Mouse (Mus musculus) heart, adult 18-20 months (tissue): ENCODE measurements around the gene Ube2i. TPM values are rescaled to one million over a fixed set of nuclear protein-coding genes. Genes with fewer than 3 reads are reported as not detected.
"Not testable (repeated sequence)": the region's sequence is repeated elsewhere in the genome, so short reads cannot be mapped to it uniquely, and the experiment has no call there.

Experiments
- DNase-seq, 2 experiments: peaks; one replicate each; pipeline ENCODE4 v3.0.0; 2021 to 2022; ENCODE audit warnings: mixed read lengths in 1 of 2
- total RNA-seq, 2 experiments: library from RNA; stranded (reverse); gene quantifications; 2 replicates each; pipeline ENCODE4 v1.2.3; 2021

Ube2i gene
- total RNA-seq, 2 experiments from 2014 or later = 90.7 to 105 TPM

GRCm38 (mm10) chr17:25253760-25254159 is 20.7 kb downstream of the Ube2i start:
- DNase-seq = no peak

DNA sequence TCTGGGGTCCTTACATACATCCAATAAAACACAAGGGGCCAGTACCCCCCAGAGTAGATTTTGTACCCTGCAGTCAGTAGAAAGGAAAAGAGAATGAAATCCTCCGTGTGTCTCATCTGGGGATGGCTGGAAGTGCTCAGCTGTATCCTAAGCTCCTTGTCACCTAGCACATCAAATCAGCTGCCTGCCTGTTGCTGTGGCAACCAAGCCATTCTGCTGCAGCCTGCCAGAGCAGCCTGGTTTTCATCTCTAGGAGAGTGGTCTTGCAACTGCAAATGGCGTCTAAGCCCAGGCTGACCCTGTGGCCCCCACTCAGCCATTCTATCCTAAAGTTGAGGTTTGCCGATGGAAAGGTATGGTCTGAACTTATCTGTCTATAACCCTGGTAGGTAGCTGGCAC is 21.8 kb downstream of the Ube2i start:
- DNase-seq = no peak

DNA sequence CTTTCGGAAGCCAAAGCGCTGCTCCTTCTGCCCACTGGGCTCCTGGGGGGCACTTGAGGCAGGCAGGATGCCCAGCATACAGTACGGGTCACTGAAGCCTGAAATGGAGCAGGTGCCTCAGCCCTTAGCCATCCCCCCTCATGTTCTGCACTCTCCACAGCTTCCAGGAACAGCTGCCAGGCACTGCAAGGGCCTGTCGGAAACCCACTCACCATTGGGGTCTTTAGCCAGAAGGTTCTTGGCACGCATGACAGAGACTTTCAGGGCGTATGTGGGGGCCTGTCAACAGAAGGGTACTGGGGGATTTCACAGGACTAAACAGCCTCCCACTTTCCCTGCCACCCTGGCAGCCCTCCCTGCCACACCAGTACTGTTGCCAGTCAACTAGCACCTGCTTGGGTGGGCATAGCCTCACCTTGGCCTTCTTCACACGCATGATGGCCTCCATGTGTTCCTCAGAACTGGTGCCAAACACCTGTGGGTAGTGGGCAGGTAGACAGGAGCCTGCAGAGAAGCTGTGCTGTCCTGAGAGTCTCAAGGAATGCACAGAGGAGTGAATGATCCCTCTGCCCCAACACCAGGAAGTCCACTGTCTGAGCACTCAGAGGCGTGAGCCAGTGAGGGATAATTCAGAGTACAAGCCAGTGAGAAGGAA is 24.1 kb downstream of the Ube2i start:
- DNase-seq = no peak

DNA sequence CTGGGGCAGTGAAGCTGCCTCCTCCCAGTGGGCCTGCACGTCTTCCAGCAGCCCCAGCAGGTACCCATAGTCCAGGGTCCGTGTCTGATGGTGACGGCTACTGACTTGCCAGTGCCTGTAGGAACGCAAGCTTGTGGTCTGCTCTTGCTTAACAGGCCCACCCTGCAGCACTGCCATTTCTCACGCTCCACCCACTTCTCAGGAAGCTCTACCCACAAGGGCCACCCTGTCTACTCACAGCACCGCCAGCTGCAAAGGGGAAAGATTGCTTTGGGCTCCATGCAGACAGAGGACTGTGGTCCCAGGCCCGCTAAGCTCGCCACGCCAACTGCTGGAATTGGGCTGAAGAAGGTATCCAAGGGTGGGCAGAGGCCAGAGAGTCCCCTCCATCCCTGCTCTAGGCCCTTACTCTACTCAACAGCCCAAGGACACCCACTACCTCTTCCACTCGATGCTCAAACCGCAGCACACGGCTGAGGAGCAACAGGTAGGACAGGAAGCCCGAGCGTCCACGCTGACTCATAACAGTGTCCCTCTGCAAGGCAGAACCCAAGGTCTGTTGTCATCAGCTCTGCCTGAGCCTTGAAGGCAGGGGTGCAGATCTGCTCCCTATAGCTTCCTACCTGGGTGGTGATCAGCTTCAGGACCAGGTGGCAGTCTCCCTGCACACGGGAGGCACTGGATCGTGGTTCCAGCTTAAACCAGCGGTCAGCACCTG is 26.2 kb downstream of the Ube2i start:
- no peak for DNase-seq

GRCm38 (mm10) chr17:25244239-25244638 is 30.2 kb downstream of the Ube2i start:
- no peak for DNase-seq

GRCm38 (mm10) chr17:25243131-25243780 is 31.2 kb downstream of the Ube2i start:
- DNase-seq = no peak

DNA sequence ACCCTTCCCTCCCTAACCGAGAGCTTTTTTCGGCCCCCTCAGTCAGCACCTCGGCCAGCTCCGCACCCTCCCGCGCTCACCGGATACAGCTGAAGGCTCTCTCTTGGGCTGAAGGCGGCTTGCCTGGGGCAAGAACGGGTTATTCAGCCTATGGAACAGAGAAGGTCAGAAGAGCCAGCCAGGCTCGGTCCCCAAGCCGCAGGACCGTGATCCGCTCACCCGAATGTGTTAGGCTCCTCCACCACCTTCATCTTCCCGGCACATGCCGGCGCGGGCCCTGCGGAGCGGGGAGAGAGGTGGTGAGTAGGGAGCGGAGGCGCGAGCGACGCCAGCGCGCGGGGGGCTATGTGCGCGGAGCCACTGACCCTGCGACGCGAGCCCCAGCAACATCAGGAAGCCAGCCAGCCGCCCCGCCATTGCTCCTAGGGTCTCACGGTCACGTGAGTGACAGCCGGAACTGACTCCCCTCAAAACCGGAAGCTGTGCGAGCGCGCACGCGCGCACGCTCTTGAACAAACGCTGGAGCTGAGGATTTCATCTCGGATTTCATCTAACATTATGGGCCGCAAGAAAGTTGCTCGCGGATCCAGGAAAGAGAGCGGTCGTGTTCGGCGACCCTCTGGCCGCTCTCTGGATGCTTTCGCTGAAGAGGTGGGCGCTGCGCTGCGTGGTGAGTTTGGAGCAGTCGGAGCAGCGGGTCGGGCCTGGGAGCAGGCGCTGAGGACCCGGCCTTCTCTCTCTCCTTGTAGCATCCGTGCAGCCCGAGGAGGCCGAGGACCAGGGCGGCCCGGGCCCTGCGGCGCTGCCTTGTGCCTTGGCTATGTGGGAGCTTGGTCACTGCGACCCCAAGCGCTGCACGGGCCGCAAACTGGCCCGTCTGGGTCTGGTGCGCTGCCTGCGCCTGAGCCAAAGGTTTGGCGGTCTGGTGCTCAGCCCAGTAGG is 34.5 kb downstream of the Ube2i start, which contains the start of the genes Gnptg and Tsr3:
Gene Gnptg, minus strand, starts transcription at position 430 of the 942 bp plus-strand sequence.
Gene Tsr3, plus strand, starts transcription at position 476 of the 942 bp plus-strand sequence.
- peak; percentile 87 to 89 for DNase-seq

- no peak for DNase-seq
Observed at GRCm38 (mm10) chr17:25235635-25236034, 38.8 kb downstream of the Ube2i start.

- DNase-seq = not testable (repeated sequence)
Observed at GRCm38 (mm10) chr17:25231621-25232020, 42.8 kb downstream of the Ube2i start.

GRCm38 (mm10) chr17:25230700-25231099 is 43.7 kb downstream of the Ube2i start:
- no peak for DNase-seq

DNA sequence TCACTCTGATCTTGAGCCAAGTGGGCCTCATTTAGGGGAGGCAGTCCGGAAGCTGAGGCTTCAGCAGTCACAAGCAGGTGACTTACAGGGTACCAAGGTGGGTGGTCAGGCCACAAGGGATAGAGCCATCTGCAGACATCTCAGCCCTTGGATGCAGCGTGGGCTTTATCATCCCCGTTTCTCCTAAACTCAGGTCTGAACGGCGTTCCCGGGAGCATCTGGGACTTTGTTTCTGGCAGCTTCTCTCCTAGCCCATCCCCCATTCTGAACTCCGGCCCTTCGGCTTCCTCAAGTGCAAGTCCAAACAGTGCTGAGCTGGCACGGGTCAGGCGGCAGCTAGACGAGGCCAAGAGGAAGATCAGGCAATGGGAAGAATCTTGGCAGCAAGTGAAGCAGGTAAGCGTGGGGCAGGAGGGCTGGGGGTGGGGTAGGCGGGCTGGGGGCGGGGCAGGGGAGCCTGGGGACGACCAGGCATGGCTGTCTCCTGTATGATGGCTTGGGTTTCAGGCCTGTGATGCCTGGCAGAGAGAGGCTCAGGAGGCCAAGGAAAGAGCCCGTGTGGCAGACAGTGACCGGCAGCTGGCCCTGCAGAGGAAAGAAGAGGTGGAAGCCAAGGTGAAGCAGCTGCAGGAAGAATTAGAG is 44.3 kb downstream of the Ube2i start:
- DNase-seq = not testable (repeated sequence)

DNA sequence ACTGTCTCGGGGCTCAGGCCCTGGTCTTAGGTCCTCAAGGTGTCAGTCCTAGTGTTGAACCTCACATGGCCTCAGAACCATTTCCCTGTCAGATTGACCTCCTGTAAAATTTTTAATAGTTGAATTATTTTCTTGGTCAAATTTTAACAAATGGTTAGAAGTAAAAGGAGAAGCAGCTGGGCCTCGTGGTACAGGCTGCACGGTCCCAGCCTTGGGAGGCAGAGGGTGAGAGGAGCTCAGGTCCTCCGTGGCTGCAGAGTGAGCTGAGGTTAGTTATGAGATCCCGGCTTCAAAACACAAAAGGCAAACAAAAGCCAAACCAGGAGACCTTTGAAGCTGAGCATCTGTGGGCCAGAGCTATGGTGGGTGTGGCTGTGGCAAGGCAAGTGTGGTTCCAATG is 46.4 kb downstream of the Ube2i start:
- no peak for DNase-seq

DNA sequence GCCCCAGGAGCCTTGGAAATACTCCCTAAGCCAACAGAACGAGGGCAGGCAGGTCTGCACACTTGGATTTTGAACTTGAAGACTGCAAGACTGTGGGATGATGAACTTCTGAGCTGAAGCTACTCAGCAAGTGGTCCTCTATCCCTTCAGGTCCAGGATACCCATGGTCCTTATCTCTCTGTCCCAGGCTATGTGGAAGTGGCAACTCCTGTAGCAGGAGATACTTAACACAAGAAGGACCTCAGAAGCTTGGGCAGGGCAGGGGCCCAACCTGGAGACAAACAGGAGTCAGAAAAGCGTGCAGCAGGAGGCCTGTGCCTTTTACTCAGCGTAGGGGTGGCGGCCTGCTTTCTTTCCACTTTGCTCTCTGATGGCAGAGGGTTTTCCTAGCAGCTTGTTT is 48.8 kb downstream of the Ube2i start:
- no peak for DNase-seq

- no peak for DNase-seq
Observed at GRCm38 (mm10) chr17:25224586-25225222, 49.7 kb downstream of the Ube2i start.

GRCm38 (mm10) chr17:25222951-25223601 is 51.3 kb downstream of the Ube2i start:
- DNase-seq = no peak

- not testable (repeated sequence) for DNase-seq
Observed at GRCm38 (mm10) chr17:25222504-25222940, 51.9 kb downstream of the Ube2i start.

- DNase-seq = peak; percentile 35 to 41
Observed at GRCm38 (mm10) chr17:25221821-25222503, 52.5 kb downstream of the Ube2i start.

DNA sequence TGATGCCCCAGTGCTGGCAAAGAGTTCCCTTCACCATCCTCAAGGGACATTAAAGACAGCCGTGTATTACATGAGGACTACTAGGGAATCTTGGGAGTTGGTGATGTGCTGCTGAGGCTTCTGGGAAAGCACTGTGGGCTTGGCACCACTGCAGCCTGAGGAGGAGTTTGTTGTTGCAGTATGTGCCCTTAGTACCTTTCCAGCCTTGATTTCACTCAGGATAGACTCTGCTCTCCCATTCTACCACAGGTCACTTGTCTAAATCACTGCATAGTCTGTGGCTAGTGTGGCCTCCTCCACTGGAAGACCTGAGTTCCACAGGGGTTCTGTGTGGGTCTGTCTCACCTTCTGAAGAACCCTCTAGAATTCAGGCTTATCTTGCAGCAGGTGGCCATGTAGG is 53.7 kb downstream of the Ube2i start:
- DNase-seq = no peak

DNA sequence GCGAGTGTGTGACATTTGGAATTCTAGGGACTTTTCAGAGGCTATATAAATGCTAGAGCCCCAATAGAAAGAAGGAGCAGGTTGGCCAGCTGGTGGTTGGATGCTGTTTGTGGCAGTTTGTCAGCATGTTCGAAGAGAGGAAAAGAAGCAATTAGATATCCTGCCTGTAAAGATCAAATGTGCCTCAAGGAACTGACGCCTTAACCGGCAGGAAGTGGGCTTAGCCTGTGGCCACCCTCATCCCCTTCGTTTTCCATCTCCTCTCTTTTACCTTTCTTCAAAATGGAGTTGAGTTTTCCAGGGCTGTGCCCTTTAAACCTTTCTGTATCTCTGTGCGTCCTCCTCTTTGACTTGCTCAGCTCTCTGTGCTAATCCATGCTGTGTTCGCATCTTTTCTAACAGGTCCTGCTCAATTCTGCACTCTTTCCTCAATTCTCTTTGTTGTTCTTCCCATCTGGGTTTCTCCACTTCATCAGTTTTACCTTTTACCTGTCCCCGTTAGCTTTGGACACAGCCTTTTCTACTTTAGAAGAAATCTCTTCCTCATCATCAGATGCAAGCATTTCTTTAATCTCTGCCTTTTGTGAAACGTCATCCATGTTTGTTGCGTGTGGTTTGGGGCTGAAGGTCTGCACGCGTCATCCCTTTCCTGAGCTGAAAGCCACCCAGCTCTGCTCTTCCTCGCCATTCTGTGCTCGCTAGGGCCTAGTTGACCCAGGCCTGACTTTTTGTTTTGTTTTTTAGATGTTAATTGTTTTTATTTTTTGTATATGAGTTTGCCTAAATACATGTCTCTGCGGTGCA is 54.7 kb downstream of the Ube2i start:
- no peak for DNase-seq
